Mouse (Mus musculus) R1 (cell line): ENCODE measurements around the gene Hlx.
A peak's percentile ranks its signal among the peaks of the same experiment; 100 is the strongest.

Source experiments
- DNase-seq: peaks from one replicate; pipeline ENCODE4 v3.0.0-alpha.2; 2018; ENCODE audit warnings: low read depth, low spot score

The Hlx gene

DNA sequence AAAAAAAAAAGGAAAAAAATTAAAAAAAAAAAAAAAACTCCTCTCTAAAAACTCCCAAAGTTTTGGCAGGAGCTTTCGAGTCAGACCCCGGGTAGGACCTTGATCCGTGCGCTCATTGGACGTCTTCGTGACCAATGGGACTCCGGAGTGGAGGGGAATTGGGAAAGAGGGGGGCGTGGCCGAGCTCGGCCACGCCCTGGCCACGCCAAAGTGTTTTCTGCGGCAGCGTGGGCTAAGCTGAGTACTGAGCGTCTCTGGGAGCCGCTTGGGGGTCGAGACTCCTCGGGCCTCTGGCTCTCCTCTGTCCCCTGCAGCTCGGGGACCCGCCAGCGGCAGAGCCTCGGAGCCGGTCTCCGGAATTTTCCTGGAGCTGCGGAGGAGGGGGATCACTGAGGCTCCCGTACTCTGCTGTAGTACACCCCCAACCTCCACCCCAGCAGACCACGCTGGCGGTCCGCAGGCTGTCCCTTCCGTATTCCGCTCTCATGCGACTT lies at the start of gene Hlx:
Hlx (minus strand) TSS at position 64 of the 494 bp plus-strand sequence.
- peak; percentile 95 for DNase-seq

DNA sequence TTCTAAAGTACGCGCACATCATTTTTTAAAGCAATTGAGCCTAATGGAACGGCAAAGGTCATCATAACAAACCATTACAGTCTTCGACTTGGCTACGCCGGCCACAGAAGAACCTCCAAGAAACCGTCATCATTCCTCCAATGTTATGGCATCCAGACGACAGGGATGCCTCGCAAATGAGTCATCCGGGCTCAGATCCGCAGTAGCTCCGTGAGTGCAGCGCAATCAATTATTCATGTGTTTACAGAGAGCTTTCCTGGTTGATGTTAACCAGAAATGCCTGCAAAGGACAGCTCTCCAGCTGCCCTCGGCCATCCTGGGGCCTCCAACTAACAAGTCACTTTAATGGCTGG lies 49.7 kb upstream of the Hlx start:
- DNase-seq: peak; percentile 28

DNA sequence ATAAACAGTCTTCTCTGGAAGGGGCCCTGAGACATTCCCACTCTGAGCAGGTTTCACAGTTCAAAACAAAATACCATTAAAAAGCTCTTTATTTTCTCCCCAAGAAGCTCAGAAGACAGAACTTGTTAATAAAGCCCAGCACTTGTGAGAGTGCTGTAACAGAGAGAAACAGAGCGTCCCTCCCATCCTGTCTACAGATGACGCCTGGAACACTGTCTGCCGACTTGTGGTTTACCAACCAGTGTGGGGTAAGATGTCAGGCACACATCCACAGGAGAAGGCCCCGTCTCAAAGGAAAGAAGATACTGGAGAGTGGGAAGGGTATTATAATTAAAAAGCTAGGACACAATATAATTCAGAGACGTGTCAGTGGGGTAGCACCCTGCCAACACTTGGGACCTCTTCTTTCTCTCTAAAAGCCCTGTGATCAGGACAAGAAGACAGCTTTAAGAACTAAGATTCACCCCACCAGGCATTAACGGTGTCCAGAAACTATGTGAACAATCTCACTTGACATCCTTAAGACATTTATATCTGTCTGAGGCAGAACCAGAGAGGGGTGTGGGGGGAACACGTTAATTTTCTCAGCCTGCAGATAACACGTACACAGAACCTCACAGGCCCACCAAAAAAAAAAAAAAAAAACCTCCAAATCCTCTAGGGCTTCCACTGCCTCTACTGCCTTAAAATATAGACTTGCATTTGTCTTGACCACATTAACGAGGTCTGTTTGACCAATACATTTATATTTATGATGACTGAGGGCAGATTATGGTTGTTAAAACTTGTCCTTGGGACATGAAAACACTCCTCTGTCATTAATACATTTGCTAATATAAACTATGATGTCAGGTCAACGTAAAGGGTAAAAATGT lies 49.1 kb upstream of the Hlx start:
- no peak for DNase-seq

DNA sequence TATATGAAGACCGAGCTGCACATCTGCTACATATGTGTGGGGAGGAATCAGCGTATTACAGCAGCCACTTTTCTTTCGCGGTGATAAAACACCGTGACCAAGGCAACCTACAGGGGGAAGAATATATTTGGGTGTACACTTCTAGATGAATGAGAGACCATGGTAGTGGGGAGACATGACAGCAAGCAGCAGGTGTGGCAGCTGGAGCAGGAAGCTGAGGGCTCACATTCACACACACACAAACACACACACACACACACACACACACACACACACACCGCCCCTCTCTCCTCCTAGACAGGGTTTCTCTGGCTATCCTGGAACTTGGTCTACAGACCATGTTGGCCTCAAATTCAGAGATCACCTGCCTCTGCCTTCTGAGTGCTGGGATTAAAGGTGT lies 45.7 kb upstream of the Hlx start:
- DNase-seq: no peak

DNA sequence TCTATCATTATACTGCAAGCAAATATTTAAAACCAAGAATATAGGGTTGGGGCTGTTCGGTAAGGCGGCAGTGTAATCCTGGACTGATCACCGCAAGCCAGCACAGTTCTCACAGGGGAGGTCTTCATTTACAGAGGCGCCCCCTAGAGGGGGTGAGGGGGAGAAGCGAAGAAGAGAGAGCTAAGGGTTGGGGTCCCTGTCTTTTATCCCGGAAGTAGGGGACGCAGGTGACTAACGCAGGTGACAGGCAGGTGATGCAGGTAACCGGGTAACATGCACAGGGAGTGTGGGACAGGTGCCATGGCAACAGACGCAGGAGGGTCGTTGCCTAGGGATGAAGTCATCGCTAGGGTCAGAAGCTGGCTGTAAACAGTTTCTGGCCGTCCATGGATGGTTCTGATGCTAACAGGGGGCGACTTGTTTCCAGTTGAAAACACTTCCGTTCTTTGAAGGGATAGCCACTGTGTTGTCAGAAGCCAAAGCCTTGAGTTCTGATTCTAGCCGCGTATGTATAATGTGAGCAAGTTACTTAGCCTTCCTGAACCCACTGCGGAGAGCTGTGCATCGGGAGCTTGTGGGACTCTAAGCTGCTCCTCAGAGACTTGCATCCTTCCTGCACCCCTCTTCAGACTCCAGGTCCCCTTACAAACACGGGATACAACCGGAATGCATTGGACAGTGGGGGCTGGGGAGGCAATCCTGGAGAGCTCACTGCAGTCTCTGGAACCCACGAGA lies 44.8 kb upstream of the Hlx start:
- peak; percentile 43 for DNase-seq

DNA sequence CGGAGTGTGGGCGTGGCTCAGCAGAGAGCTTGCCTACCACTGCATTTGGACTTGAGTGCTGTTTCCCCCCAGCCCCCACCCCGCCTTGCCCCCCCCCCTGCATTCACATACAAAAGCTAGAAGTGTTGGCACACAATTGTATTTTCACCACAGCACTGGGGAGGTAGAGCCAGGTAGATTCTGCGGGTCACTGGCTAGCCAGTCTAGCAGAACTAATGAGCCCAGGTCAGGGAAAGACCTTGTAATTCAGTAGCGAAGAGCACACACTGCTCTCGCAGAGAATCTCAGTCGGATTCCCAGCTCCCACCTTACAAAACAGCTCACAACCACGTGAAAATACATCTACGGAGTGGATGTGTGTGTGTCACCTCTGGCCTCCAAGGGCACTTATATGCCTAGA lies 42.9 kb upstream of the Hlx start:
- DNase-seq: no peak

DNA sequence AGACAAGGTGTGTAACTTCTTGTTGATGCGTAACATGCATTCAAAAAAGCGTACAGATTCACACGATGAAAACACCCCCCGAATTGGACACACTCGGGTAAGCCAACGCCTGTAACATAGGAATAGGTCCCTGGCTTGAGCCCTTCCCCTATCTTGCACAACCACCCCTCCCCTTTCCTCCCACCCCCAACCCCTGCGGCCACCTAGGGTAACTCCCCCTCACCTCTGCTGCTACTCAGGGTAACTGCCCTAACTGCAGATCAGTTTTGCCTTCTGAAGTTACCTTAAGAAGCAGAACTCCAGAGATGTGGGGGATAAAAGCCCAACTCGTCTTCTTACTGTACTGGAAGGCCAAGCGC lies 39.5 kb upstream of the Hlx start:
- DNase-seq: no peak

DNA sequence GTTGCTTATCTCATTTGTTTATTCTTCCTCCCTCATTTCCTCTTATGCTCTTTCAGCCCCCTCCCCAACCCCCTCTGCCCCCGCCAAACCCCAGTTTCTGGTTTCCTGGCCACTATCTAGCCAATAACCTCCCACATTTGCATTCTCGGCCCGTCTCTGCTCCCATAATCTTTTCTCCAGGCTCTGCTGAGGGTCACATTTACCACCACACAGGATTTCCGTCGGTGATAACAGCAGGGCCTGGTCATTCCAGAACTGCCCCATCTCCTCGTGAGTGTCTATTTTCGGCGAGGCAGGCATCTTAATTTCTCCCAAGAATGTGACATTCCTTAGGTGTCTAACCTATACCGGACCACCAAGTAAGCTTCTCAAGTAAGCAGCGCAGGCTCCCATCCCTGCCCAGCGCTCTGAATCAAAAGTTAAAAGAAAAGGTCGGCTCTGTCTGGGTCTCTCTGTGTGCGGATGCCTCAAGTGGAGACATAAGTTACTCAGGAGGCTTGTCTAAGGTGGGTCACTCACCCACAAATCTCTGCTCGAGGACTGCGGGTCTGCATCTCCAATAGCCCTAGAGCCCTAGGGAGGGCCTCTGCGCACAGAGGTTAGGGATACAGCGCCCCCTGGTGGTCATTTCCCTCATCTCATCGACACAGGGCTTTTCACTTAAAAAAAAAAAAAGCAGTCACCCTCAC lies 38.9 kb upstream of the Hlx start:
- DNase-seq: peak; percentile 75

DNA sequence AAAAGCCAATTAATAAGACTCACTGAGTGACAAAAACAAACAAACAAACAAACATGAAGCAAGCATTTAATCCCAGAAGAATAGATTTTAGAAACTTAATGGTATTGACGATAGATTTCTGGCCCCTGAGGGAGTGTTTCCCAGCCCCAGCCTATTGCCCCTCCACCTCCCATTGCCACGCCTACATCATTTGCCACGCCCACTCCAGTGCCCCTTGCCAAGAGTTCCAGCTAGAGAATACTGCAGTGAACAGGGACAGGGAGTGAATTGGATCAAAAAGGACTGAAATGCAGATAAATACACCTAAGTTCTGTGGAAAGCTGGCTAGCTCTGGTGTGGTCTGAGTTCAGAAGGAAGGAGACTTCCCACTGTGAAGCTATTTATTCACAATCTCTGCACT lies 31.4 kb upstream of the Hlx start:
- DNase-seq: no peak

DNA sequence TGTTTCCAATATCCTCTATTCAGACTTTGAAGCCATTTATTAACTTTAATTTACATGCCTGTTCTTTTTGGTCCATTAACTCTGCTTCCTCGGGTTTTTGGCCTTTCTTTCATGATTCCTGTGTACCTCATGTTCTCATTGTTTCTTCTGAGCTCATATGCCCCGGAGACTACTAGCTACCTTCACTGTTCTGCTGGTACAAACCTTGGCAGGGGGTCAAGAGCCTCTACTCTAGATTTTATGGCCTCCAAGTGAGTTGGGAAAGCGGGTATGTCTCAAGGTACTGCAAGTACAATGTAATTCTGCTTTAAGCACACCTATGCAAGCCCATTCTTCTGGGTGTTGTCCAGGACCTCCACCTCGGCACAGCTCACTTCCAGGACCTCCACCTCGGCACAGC lies 30.5 kb upstream of the Hlx start:
- DNase-seq: no peak

DNA sequence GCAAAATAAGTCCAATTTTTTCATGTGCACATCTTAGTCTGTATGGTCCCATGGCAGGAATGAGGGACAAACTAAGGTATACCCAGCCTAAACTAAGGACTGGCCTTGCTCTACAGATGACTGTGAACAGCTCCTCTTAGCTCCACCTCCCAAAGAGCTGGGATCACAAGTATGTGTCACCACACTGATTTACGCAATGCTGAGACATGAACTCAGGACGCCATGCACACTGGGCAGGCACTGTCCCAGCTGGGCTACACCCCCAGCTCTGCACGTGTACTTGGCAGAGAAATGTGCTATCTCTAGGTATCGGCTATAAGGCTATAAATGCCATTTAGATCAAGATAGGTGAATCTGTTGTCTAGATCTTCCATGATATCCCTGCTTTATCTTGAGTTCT lies 29.6 kb upstream of the Hlx start:
- DNase-seq: no peak

DNA sequence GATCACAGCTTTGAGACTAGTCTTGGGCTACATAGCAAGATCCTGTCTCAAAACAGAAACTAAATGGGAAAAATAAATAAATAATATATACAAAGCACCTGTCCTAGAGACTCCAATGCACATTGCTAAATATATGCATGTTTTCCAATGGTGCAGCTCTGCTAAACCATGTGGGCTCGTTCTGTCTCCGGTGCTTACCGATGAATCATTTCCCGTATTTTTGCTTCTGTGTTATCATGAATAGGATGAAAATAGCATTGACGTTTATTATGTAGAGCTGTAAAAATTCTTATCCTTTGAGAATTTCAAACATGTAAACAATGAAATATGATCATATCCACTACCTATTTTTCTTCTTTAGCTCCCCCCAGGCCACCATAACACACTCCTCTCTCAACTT lies 20.3 kb upstream of the Hlx start:
- DNase-seq: no peak

DNA sequence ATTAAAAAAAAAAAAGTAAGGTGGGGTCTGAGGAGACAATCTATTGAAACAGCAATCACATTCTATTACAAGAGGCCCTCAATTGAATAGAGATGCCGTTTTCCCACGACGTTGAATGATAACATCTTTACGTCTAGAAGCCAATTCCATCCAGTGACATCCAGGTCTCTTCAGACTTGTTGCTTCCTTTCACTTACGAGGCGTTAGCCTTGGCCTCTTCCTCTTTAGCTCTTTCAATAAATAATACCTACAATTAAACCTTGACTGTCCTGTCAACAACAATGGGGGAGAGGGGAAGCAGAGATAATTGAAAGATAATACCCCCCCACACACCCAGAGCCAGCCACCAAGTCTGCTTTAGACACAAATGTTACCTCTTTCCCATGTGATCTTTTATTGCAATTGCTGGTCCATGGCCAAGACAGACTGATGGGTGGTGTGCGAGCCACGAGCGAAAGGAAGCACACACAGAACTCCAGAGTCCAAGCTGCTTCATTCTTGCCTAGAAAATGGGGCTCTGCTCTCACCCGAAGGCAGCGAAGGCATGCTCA lies 17.8 kb upstream of the Hlx start:
- no peak for DNase-seq

DNA sequence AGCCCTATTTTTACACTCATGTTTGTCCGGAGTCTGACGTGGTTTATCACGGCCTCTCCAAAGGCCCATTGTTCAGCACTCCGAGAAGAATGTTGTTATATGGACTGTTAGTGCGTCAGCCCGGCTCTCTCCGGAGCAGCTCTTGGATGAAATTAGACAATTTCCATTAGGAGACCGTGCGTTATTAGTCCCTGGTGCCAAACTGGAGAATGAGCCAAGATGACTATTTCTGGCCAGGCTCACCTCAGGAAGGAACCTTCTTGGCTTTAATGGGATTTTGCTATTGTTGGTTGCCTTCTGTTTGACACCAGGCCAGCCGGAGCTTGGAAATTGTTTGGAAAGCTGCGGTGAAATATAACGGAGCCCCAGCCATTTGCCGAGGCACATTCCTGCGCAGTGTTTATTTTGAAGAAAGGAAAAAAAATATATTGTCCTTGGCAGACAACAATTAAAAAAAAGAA lies 16.3 kb upstream of the Hlx start:
- no peak for DNase-seq

DNA sequence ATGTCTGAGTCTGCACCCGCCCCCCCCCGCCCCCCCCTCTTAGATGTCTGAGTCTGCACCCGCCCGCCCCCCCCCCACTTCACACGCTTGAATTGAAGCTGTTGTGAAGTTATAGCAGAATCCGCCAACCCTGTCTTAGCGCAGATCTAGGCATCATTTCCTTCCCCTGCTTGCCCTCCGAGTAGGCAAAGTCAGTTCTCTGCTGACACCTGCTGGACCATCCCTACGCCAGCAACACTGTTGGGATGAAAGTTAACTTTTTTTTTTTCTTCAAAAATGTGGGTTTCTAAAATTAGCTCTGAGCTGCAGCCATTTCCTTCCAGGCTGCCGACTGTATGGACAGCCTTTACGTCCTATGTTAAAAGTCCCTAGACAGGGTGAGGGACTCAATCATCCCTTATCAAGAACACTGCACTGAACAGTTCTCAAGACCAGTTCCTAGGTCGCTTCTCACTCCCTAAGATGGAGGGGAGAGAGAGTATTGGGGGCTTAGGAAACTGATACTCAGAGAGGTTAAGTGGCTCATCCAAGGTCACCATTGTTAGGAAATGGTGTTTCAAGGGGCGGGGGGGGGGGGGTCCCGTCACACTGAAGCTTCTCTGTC lies 5.6 kb upstream of the Hlx start:
- peak; percentile 45 for DNase-seq

DNA sequence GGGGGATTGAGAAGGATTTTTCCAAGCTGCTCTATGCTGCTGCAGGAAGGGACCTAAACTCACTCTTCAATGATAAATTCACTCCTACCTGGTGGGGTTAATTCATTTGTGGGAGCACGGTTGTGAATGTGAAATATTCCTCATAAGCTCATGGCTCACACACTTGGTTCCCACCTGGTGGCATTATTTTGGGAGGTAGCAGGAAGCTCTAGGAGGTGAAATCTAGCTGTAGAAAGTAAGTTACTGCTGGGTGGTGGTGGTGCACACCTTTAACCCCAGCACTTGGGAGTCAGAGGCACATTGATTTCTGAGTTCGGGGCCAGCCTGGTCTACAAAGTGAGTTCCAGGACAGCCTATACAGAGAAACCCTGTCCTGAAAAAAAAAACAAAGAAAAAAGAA lies 4.8 kb upstream of the Hlx start:
- no peak for DNase-seq

DNA sequence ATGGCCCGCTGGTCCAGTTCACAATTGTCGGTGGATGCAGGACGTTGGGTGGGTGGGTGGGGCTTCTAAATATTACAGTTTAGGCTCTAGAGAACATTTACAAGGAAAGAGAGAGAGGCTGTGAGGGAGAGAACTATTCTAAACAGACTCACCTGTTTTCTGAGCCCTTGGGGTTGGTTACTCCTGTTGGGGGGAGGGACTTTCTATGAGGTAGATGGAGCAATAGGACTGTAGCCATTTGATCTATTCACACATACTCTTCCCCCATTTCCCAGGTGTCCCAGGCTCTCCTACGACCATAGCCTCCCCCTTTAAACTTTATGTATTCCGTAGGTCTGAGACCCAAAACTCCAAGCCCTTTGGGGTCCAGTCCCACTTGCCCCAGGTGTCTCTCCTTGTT lies 3.8 kb upstream of the Hlx start:
- no peak for DNase-seq

DNA sequence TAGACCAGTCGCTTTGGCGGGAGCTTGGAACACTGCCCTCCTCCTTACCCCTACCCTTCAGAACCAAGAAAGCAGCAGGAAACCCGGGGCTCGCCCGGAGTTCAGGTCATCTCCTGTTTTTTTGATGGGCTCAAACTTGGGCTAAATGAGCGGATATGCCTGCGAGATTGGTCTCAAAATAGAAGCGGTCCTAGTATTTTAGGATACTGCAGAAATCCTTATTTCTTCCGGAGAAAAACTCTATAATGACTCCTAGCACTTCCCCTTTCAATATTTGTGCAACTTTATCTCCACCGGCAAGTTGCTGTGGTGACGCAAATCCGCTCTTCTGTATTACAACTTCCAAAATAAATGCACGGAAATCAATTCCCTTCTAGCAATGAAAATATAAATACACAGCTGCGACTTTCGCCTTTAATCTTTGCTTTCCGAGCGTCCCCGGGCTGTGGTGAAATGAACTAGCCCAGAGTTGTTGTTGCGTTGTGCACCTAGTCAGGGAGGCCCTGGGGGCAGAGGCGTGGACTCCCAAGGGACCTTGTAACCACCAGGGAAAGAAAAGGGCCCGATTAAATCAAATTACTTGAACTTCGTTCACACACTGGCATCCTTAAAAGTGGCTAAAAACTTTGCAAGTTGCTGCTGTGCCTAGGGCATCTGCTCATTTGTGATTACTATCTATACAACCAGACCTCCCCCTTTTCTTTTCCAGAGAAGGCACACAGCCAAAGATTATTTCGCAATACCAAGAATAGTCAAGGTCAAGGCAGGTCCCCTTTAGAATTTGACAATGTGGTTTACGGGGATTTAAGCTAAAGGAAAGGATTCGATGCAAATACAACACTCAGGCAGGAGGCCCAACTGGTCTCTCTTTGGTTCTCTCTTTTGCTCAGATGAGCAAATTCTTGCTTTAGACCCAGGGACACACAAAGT lies 2.8 kb upstream of the Hlx start:
- no peak for DNase-seq

DNA sequence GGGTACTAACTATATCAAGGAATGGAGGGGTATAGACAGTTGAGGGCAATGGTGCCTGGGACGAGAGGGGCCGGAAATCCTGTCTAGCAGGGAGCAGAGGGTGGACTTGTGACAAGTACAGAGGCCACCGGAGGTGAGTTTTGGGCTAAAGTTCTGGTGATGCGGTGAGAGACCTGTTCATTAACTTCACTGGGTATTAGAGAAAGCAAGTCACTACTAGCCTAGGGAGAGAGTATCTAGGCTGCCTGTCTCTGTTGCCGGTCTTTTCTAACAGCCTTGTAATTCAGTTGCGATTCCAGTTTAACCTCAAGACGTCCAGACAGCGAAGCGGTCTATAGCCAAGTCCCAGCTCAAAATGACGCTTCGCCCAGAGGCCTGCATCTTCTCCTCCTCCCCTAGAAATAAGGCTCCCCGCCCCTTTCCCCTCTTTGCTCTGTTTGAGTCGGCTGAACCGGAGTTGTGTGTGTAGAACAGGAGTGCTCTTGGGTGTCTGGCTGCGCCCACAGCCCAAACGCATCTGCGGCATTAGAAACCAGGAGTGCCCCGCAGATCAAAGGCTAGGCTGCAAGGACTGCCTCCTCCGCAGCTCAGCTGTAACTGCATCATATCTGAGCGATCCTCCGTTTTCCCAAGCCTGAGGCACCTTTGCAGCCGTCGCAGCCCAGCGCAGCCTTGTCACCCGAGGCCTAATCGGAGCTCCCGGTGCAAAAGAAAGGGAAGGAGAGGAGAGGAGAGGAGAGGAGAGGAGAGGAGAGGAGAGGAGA lies 1.8 kb upstream of the Hlx start:
- DNase-seq: peak; percentile 33
